Mouse (Mus musculus) heart, postnatal 10 days (tissue): Measurements from ENCODE around the gene Tmc1. TPM values are rescaled to one million over a fixed set of nuclear protein-coding genes. Genes with fewer than 3 reads are reported as not detected.

Experiments
- DNase-seq, 2 experiments: peaks; one replicate each; pipeline ENCODE4 v3.0.0; 2021
- intact Hi-C: fragments of 180-260 bp; cut with DNase I; formaldehyde crosslinking; loops from one replicate; pipeline ENCODE4 v1.15.1; 2025
- total RNA-seq, 2 experiments: library from RNA; stranded (reverse); gene quantifications; 2 replicates each; pipeline ENCODE4 v1.2.3; 2021

Gene Tmc1
- not detected for total RNA-seq

DNA sequence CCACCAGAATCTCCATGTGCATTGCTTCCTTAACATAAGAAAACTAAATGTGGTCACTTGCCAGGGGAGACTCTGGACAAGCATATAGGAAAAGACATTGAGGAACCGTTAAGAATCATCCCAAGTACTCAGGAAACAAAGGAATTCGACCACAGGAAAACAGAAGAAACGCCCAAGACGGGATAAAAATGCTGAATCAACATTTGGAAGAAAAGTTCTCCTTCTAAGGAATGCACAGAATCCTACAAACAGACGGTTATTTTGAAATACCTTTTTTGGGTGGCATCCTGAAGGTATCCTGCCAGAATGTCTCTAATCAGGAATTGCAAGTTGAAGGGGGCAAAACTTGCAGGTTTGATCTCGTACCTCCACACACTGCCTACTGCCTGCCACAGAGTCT, at the start of gene Tmc1:
Gene Tmc1, minus strand, starts transcription at position 329 of the 400 bp plus-strand sequence.
- intact Hi-C loops: no loop called here
- DNase-seq: no peak

DNA sequence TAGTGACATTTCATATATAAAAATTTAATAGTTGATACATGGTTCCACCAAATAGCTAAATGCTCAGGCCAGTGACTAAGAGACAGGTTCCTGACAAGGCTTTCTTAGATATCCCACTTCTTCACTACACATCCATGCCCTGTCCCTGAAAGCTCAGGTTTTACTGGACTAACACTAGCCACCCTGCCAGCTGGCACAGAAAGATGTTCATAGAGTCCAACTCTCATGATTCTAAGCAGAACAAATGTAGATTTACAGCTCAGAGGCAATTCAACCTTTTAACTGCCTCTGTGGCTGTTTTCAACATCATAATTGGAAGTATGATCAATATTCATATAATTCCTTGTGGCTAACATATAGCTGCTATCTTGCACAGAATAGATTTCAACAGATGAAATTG, 47.5 kb upstream of the Tmc1 start:
- intact Hi-C loops: no loop called here
- no peak for DNase-seq

DNA sequence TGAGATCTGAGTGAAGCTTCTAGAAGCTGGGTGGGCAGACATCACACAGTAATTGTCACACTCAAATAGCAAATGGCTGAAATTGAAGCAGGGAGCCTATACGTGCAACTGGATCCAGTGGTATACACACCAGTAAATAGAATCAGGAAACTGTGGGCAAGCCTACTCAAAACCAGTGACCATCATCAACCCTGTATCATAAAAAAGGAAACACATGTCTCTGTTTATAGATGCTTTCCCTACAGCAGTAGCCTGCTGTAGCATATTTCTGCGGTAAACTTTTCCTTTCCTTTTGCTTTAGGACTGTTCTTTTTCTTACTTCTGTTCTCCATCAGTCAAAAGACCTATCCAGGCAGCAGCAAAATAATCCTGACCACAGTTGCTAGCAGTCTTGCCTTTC, 25.2 kb upstream of the Tmc1 start:
- intact Hi-C loops: no loop called here
- DNase-seq: no peak

DNA sequence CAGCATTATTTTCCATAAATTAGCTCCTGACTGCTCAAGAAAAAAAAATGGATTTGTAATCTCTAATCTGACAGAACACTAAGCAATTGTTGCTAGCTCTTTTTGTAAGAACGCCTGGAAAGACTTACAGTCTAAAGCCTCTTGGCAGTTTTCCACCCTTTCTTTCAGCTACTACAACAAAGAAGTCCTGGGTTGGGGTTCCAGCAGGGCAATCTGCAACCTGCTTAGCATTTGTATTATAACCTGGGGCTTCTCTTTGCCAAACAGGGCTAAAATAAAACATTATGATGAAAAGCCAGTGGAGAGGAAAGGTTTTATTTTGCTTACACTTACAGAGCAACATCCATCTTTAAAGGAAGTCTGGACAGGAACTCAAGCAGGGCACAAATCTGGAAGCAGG, 24.1 kb upstream of the Tmc1 start:
- intact Hi-C loops: no loop called here
- DNase-seq: no peak

DNA sequence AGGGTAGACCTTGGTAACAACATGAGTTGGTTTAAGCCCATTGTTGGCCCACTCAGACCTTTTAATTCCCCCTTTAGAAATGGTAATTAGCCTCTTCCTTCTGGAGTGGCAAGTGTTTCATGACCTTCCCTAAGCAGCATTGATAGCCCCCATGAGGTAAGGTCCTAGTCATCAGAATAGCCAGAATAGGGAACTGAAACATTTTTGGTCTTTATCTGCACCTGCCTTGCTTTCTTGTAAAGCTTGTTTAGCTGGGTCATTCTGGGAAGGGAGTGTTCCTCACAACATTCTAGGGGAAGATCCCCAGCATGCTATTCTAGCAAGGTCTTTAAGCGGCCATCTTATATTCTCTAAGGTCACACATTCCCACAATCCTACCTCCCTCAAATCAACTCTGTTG, 17.9 kb upstream of the Tmc1 start:
- intact Hi-C loops: no loop called here
- no peak for DNase-seq

DNA sequence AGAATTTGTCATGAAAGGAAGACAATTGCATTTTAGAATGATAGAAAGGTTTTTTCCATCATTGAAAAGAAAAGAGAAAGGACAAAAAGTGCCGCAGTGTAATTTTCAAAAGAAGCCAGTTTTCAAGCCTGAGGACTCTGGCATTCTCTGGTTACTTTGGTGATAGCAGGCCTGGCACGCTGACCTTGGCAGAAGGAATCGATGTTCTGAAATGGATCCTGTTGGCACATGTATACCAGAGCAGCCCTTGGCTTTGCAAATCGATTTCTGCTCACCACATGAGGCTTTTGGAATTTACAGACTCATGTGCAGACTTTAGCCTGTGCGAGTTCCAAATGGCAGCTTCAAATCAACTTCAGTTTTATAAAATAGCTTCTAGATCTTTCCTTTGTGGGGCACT, 813 bp upstream of the Tmc1 start:
- no peak for DNase-seq
- intact Hi-C loops: no loop called here

DNA sequence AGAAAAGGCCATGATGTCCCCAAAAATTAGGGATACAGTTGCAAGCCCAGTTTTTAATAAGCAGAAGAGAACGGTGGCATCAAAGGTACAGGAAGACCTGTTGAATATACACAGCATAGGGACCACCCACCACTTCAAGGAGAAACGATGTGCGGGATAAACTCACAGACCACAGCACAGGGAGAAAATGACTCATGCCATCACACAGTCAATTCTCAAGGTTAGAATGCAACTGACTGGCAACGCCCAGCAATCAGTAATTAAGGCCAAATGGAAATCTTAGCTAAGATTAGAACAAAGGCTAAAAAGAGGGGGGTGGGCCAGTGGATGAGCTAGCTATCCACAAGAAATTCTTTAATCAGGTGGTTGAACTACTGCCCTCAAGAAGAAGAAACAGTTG, 9.6 kb downstream of the Tmc1 start:
- intact Hi-C loops: no loop called here
- no peak for DNase-seq

DNA sequence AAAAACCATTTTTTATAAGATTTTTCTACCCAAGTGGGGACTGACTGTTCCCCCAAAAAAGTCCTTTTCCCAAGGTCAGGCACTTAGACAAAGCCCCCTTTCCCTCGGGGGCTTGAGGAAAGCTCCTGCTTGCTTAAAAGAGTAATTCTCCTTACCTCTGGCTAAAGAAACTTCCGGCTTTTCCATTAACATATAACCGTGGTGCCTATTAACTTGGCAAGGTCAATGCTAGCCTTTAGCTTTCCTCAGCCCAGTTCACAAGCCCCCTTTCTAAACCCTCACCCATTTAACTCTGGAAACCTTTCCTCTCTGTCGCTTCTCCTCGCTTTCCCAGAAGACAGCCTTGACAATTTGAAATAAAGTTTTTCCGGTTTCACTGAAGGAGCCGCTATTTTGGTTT, 29.7 kb downstream of the Tmc1 start:
- intact Hi-C loops: no loop called here
- DNase-seq: no peak

DNA sequence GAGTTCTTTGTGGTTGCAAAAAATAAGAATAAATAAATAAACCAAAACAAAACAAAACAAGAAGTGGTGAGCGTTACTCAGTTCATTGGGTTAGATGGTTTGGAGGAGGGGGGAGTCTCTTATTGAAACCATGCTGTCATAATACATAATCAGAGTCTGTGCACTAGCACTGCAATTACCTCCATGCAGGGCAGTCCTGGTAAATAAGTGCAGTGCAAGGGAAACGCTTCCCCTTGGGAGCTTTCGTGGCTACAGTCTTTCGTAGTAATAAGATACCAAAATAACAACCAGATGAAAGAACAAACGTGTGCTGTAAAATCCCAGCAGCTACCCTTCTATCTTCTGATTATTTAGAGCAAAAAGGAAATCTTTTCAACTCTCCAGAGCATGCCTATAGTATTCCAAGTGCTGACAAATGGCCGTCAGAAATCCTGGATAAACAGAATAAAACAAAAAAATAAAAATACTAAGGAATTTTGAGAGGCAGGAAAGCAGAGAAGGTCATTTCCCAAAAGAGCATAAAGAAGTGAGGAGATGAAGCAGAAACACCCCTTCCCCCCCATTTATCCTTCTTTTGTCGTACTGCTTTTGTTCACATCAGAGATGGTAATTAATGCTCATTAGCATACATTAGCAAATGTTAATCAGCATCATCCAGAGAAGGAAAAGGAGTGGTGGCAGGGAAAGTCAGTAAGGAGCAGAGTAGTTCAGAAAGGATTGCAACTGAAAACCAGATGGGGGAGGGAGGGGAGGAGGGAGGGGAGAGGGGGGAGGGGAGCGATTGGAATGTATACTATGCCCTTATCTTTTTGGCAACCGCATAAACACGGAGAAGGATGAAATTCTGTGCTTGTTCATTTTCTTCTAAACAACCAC, 30.4 kb downstream of the Tmc1 start:
- intact Hi-C loops: no loop called here
- no peak for DNase-seq

DNA sequence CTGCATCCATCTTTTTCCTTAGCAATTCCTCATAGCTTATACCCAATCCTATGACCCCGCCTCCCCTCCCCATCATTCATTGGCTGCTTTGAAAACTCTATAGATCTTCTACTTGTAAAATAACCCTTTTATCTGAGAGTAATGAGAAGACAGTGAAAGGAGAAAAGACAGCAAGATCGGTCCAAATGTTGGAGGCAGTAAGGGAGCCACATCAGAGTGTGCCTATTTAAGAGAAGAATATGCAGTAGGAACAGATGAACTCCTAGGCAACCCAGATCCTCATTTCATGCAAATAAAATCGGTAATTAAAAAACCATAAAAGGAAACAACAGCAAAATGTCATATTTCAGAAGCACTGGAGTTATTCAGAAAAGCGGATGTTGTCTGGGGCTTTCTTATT, 35.8 kb downstream of the Tmc1 start:
- DNase-seq: no peak
- intact Hi-C loops: no loop called here

DNA sequence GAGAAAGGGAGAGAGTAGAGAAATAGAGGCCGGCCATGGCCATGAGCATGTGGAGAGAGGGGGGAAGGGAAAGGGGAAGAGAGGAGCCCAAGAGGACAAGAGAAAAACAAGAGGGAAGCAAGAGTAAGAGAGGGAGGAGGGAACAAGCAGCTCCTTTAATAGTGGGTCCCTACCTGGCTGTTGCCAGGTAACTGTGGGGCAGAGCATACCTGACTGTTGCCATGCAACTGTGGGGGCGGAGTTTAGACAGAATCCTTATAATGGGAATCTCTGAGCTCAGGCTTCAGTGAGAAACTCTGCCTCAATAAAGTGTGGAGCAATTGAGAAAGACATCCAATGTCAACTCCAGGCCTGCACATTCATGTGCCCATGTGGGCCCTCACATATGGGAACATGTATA, 38.9 kb downstream of the Tmc1 start:
- no peak for DNase-seq
- intact Hi-C loops: no loop called here

DNA sequence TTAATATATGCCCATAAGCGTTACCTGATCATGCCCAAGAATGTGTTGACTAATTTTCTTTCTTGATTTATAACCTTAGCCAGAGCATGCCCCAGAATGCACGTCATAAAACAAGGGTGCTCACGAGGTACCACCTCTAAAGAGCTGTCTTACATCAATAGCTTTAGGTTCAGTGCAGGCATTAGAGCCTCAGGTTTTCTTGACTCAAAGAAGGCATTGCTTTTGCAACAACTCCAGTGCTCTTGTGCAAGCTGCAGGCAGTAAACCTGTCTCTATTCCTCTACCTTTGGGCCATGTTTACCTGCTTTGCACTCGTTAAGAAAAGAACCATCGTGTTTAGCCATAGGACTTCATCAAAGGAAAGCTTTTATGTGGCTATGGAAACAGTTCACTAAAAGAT, 43.6 kb downstream of the Tmc1 start:
- intact Hi-C loops: no loop called here
- DNase-seq: no peak

DNA sequence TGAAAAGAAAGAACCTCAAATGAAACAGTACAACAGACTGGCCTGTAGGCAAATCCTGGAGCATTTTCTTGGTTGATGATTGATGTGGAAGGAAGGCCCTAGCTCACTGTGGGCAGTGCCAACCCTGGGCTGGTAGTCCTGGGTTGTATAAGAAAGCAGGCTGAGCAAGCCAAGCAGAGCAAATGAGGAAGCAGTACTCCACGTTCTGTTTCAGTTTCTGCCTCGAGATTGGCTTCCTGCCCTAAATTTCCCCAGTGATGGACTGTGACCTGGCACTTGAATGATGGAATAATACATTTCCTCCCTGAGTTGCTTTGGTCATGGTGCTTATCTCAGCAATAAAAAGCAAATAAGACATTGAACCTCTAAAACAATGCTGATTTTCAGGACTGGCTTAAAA, 72.8 kb downstream of the Tmc1 start:
- no peak for DNase-seq
- intact Hi-C loops: no loop called here

DNA sequence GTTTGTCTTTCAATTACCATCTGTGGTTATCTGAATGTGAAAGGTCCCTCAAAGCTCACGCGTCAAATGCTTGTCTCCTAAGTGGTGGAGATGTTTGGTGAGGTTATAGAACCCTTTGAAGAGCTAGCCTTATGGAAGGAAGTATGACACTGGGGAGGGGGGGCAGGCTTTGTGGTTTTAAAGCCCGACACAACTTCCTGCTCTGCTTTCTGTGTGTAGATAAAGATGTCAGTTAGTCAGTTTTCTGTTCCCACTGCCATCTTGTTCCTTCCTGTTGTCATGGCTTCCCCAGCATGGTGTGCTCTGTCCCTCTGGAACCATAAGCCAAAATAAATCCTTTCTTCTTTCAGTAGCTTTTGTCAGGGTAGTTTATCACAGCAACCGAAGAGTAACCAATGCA, 78.1 kb downstream of the Tmc1 start:
- DNase-seq: no peak
- intact Hi-C loops: no loop called here

DNA sequence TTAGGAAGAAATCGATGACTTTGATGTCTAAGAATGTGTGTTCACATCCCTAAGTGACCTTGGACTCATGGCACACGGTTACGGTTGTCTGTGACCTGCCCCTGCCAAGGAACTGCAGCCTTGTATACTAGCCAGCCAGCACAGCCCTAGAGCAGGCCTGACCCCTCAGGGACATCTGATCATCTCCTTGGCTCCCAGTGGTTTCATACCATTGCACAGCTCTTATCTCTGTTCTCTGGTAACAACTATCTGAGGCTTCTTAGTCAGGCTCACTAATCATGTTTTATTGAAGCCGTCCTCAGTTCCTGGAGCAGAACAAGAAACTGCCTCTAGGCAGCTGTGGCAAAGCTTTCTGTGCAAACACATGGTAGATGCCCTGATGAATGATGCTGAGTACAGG, 92.2 kb downstream of the Tmc1 start:
- intact Hi-C loops: no loop called here

DNA sequence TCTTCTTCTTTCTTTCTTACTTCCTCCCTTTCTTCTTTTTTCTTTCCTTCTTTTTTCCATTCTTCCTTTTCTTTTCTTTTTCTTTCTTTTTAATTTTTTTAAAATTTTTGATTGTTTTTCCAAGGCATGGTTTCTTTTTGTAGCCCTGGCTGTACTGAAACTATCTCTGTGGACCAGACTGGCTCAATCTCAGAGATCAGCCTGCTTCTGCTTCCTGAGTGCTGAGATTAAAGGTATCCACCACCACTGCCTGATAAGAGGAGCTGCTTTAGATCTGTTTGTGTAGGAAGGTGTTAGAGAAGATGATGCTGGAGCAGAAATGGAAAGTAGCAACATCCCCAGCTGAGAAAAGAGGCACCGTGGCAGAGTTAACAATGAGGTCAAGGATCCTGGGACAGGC, 93.7 kb downstream of the Tmc1 start:
- DNase-seq: no peak
- intact Hi-C loops: no loop called here

More for the DNA sequence above, 92.2 kb downstream of the Tmc1 start:
- no peak for DNase-seq

DNA sequence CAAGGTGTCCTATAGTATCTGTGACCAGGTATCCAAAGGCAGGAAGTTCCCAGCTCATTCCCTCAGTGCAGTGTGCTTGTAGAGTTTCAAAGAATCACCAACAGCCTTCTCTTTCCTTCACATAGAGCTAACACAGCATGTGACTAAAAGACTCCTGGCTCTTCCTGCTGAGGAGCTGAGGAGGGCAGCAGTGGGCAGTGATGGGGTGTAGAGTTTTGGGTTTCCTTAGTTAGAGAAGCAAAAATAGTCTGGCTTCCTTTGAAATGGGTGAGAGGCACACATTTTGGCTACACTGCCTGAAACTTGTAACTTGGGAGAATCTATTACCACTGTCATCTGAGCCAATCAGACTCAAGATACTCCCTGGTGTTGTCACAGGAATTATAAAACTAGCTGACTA, 96.2 kb downstream of the Tmc1 start:
- intact Hi-C loops: no loop called here
- DNase-seq: no peak

DNA sequence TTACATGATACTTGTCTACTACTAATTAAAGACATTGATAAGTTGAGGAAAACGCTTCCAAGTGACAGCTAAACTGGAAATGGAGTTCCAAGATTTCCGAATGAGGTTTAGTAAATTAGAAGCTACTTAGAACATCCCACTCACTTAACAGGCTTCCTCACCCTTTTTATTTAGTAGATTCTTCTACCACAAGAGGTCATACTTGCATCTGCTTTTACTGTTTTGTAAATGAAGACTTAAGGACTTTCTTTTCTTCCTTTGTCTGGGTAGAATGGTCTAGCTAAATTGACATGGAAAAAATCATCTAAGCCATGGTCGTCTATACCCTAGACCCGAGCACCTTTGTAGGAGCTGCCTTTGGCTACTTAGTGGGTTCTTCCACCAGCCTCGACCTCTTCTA, 105.1 kb downstream of the Tmc1 start:
- DNase-seq: no peak
- intact Hi-C loops: loop anchor here (5.0 kb wide), 1 partner anchor 523 kb away; no protein-coding TSS in a partner anchor

DNA sequence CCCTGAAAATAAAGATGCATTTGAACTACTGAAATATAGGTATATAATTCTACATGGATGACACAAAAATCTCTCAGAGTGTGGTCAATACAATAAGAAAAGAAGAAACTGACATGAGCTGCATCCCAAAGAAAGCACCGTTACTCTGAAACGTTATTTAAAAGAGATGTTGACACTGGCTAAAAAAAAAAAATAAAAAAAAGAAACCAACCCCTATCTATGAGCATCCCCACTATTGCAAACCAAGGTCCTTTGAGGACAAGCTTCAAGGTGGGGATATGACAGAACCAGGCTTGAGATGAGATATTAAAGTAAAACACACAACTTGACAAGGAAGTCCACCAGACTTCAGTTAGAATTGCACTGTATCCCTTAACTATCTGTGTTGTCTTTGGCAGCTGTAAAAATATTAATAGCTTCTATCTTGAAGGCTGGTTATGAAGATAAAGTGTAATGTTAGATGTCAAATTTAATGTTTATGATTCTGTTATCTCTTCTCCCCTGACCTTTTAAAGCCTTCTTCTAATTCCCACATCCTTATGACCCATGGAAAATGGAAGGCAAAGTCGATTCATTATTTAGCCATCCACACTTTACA, 106.4 kb downstream of the Tmc1 start:
- no peak for DNase-seq
- intact Hi-C loops: loop anchor here (5.0 kb wide), 1 partner anchor 525 kb away; no protein-coding TSS in a partner anchor

DNA sequence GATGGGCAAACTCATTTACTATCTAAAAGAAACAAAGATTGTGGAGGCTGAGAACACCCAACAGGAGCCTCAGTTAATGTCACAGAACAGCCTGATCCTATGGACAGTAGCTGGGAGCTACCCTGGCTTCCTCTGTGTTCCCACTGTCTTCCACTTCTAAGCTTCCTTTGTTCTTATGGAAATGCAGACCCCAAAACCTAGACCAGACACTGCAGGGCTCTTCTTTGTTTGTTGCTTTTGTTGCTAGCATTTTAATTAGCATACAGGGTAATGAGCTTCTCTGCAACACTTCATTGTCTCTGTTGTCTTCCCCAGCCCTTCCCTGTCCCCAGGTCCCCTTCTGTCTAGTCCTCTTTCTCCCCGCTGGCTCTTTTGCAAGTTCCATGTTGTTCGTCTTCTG, 116.6 kb downstream of the Tmc1 start:
- DNase-seq: no peak
- intact Hi-C loops: no loop called here

DNA sequence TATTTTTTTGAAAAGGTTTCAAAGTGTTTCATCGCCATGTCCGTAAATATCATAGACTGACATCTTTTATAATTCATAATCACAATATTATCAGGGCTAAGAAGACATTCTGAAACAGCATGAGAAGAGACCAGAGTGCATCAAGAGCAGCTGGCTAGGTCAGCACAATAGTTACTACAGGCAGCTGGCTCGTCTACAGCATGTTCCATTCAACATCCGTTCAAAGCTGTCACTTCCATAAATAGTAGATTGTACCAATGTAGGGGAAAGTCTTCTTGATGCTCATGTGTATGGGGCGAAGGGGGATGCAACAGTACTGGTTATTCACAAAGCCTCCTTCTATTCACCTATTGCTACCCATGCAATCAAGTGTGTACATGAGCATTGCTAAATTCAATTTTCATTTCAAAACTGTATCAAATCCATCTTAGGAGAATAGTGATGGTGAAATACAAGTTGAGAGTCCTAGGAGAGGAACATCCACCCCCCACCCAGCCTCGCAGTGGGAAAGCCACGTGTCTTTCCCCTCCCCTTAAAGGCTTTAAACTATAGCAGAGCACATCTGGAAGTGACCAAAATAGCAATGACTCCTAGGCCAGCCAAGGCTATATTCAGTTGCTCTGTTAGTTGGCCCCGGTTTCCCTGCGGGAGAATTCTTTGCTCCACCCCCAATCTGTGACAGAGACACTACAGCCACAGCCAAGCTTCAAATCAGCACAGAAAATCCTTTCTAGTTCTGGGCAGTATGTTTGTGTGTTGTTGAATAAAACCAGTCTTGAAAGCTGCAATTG, 117.8 kb downstream of the Tmc1 start:
- peak; percentile 49 to 54 for DNase-seq
- intact Hi-C loops: no loop called here

DNA sequence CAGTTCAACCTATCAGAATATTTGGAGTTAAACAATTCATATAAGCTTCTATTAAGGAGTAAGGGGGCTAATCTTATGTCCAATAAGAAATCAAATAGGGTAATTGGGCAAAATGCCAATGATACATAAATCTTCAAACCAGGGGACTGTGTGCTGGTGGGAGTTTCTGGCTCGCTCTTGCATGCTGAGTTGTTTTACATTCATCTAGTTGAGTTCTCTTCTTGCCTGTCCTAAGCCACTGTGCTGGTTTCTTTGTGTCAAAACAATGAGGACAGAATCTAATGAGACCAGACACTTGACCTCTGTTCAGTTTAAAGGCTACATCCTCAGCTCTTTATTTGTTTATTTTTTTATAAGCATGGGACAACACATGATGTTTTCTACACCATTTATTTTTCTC, 119.1 kb downstream of the Tmc1 start:
- intact Hi-C loops: no loop called here
- DNase-seq: no peak
